Mouse (Mus musculus) thymus, postnatal 14 days (tissue): ENCODE data around the gene Qtrt1.

Source experiments
- DNase-seq: peaks from one replicate; pipeline ENCODE4 v3.0.0; 2021

The Qtrt1 gene

GRCm38 (mm10) chr9:21424631-21425555, 13.3 kb downstream of the Qtrt1 start, which contains the start of gene Dnm2:
TSS of gene Dnm2 (plus strand) at chr9:21424908.
- DNase-seq, result peak; percentile 98

- no peak for DNase-seq
Observed at GRCm38 (mm10) chr9:21425556-21425945, 13.9 kb downstream of the Qtrt1 start.

- peak; percentile 43 for DNase-seq
Observed at GRCm38 (mm10) chr9:21426013-21426412, 14.4 kb downstream of the Qtrt1 start.

GRCm38 (mm10) chr9:21426525-21426924, 14.9 kb downstream of the Qtrt1 start:
- DNase-seq, result no peak

- no peak for DNase-seq
Observed at GRCm38 (mm10) chr9:21427773-21428172, 16.1 kb downstream of the Qtrt1 start.

- no peak for DNase-seq
Observed at GRCm38 (mm10) chr9:21428178-21428577, 16.5 kb downstream of the Qtrt1 start.

- DNase-seq, result no peak
Observed at GRCm38 (mm10) chr9:21430724-21431123, 19.1 kb downstream of the Qtrt1 start.

- no peak for DNase-seq
Observed at GRCm38 (mm10) chr9:21432066-21432465, 20.4 kb downstream of the Qtrt1 start.

GRCm38 (mm10) chr9:21433766-21434165, 22.1 kb downstream of the Qtrt1 start:
- no peak for DNase-seq

GRCm38 (mm10) chr9:21434410-21434809, 22.8 kb downstream of the Qtrt1 start:
- no peak for DNase-seq

GRCm38 (mm10) chr9:21435777-21436635, 24.4 kb downstream of the Qtrt1 start:
- peak; percentile 84 for DNase-seq

GRCm38 (mm10) chr9:21437577-21437976, 25.9 kb downstream of the Qtrt1 start:
- no peak for DNase-seq

GRCm38 (mm10) chr9:21438219-21438618, 26.6 kb downstream of the Qtrt1 start:
- no peak for DNase-seq

- DNase-seq, result no peak
Observed at GRCm38 (mm10) chr9:21439456-21439855, 27.8 kb downstream of the Qtrt1 start.

- no peak for DNase-seq
Observed at GRCm38 (mm10) chr9:21439914-21440313, 28.3 kb downstream of the Qtrt1 start.

GRCm38 (mm10) chr9:21440387-21440786, 28.8 kb downstream of the Qtrt1 start:
- DNase-seq, result no peak

- no peak for DNase-seq
Observed at GRCm38 (mm10) chr9:21443853-21444252, 32.2 kb downstream of the Qtrt1 start.

- no peak for DNase-seq
Observed at GRCm38 (mm10) chr9:21444574-21444973, 32.9 kb downstream of the Qtrt1 start.

- DNase-seq, result no peak
Observed at GRCm38 (mm10) chr9:21445081-21445744, 33.6 kb downstream of the Qtrt1 start.

GRCm38 (mm10) chr9:21447778-21448177, 36.1 kb downstream of the Qtrt1 start:
- no peak for DNase-seq

GRCm38 (mm10) chr9:21449710-21450109, 38.1 kb downstream of the Qtrt1 start:
- peak; percentile 53 for DNase-seq

- no peak for DNase-seq
Observed at GRCm38 (mm10) chr9:21450270-21450669, 38.6 kb downstream of the Qtrt1 start.

GRCm38 (mm10) chr9:21451391-21451790, 39.8 kb downstream of the Qtrt1 start:
- peak; percentile 37 for DNase-seq
